Mouse (Mus musculus): ENCODE data around the gene Hmgn1. TPM values are rescaled to one million over a fixed set of nuclear protein-coding genes. Genes with fewer than 3 reads are reported as not detected.
A peak's percentile ranks its signal among the peaks of the same experiment; 100 is the strongest.

Gene Hmgn1
- 279 and 307 TPM in 2 replicates for polyA plus RNA-seq (2015; fragmentation: Nextera tagmentation; extraction: Ambion mirVana)

GRCm38 (mm10) chr16:96127657-96128344 lies at the start of gene Hmgn1:
TSS of gene Hmgn1 (minus strand) at chr16:96127729.
- under 1% methylated on average over 44 of the region's 72 CpGs for WGBS

GRCm38 (mm10) chr16:96175399-96175798 lies 47.9 kb upstream of the Hmgn1 start:
- ATAC-seq (peak; percentile 98), DNase-seq (ENCODE audit: low spot score) (peak; percentile 79)
- peak overlapping the region; percentile 22; the same call in 1 of the 2 replicates for H3K4me2 ChIP-seq (replicated peaks; ENCODE audit: low read depth, low read length)
- H3K9me3 ChIP-seq (ENCODE audit: low read length): no peaks in the 10 kb centered on the region
- whole genome bisulfite sequencing: 34% methylated on average over 2 of the region's 2 CpGs
- TF ChIP-seq CTCF (IDR thresholded peaks at IDR 0.05) (no peak), EP300 (IDR thresholded peaks at IDR 0.05) (peak; percentile 69)
- H3K4me1 ChIP-seq (ENCODE audit: insufficient read depth, low read depth, low read length): no peaks in the 10 kb centered on the region; the same call in none of the 2 replicates
- H3K36me3 ChIP-seq (ENCODE audit: insufficient read depth, low read length): no peaks in the 10 kb centered on the region
- no peak overlapping the region for H3K9ac ChIP-seq (replicated peaks; ENCODE audit: low read depth)
- no peak overlapping the region for H3K4me3 ChIP-seq (ENCODE audit: low read depth, low read length)
- no peaks in the 10 kb centered on the region for H3K27me3 ChIP-seq (replicated peaks; ENCODE audit: insufficient read depth, low read length)
- H3K27ac ChIP-seq (ENCODE audit: low read length): no peak overlapping the region

More at GRCm38 (mm10) chr16:96127657-96128344, at the start of gene Hmgn1:
- Histone ChIP-seq H3K4me1 (ENCODE audit: insufficient read depth, low read depth, low read length) (peaks cover 8% of the 10 kb centered on the region; the same call in 1 of the 2 replicates), H3K4me2 (replicated peaks; ENCODE audit: low read depth, low read length) (peak within 1 kb of the TSS; percentile 83), H3K27ac (ENCODE audit: low read length) (peak within 1 kb of the TSS; percentile 95), H3K36me3 (ENCODE audit: insufficient read depth, low read length) (peaks cover 9% of the 10 kb centered on the region; the same call in 1 of the 2 replicates), H3K27me3 (replicated peaks; ENCODE audit: insufficient read depth, low read length) (no peaks in the 10 kb centered on the region), H3K9ac (replicated peaks; ENCODE audit: low read depth) (peak within 1 kb of the TSS; percentile 87), H3K4me3 (ENCODE audit: low read depth, low read length) (peak within 1 kb of the TSS; percentile 83), H3K9me3 (ENCODE audit: low read length) (no peaks in the 10 kb centered on the region)
- TF ChIP-seq EP300 (IDR thresholded peaks at IDR 0.05) (no peak), CTCF (IDR thresholded peaks at IDR 0.05) (no peak; the same call in 1 of the 2 replicates)
- DNase-seq (ENCODE audit: low spot score) (peak; percentile 98), ATAC-seq (peak; percentile 95)

GRCm38 (mm10) chr16:96173648-96174047 lies 46.1 kb upstream of the Hmgn1 start:
- WGBS: 55% methylated on average over 8 of the region's 8 CpGs
- Histone ChIP-seq H3K9me3 (ENCODE audit: low read length) (no peaks in the 10 kb centered on the region), H3K36me3 (ENCODE audit: insufficient read depth, low read length) (no peaks in the 10 kb centered on the region), H3K4me3 (ENCODE audit: low read depth, low read length) (no peak overlapping the region), H3K4me1 (ENCODE audit: insufficient read depth, low read depth, low read length) (no peaks in the 10 kb centered on the region; the same call in none of the 2 replicates), H3K9ac (replicated peaks; ENCODE audit: low read depth) (no peak overlapping the region), H3K27ac (ENCODE audit: low read length) (no peak overlapping the region), H3K4me2 (replicated peaks; ENCODE audit: low read depth, low read length) (no peak overlapping the region), H3K27me3 (replicated peaks; ENCODE audit: insufficient read depth, low read length) (no peaks in the 10 kb centered on the region)
- TF ChIP-seq CTCF (IDR thresholded peaks at IDR 0.05): no peak
- DNase-seq (ENCODE audit: low spot score) (peak; percentile 63), ATAC-seq (no peak)

DNA sequence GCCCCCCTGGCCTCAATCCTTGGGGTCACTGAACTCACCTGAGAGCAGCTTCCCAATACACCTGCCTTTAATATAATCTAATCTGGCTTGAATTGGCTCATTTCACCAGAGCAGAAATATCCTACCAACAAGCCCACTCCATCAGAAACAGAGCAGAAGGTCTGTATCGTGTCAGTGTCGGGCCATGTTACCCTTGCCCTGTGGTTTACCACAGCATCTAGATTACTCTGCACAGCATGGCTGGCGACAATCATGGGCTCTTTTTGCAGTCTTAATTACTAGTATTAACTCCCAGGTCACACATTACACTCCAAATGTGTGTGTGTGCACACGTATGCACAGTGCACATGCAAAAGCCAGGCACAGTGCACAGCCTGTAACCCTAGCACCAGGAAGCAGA lies 41.3 kb upstream of the Hmgn1 start:
- TF ChIP-seq EP300 (IDR thresholded peaks at IDR 0.05) (no peak), CTCF (IDR thresholded peaks at IDR 0.05) (no peak)
- Histone ChIP-seq H3K27ac (ENCODE audit: low read length) (no peak overlapping the region), H3K27me3 (replicated peaks; ENCODE audit: insufficient read depth, low read length) (no peaks in the 10 kb centered on the region), H3K4me3 (ENCODE audit: low read depth, low read length) (no peak overlapping the region), H3K4me2 (replicated peaks; ENCODE audit: low read depth, low read length) (no peak overlapping the region), H3K4me1 (ENCODE audit: insufficient read depth, low read depth, low read length) (no peaks in the 10 kb centered on the region; the same call in 1 of the 2 replicates), H3K36me3 (ENCODE audit: insufficient read depth, low read length) (no peaks in the 10 kb centered on the region), H3K9ac (replicated peaks; ENCODE audit: low read depth) (no peak overlapping the region), H3K9me3 (ENCODE audit: low read length) (no peaks in the 10 kb centered on the region)
- WGBS: 88% methylated on average over 4 of the region's 4 CpGs
- DNase-seq (ENCODE audit: low spot score) (no peak), ATAC-seq (no peak)

DNA sequence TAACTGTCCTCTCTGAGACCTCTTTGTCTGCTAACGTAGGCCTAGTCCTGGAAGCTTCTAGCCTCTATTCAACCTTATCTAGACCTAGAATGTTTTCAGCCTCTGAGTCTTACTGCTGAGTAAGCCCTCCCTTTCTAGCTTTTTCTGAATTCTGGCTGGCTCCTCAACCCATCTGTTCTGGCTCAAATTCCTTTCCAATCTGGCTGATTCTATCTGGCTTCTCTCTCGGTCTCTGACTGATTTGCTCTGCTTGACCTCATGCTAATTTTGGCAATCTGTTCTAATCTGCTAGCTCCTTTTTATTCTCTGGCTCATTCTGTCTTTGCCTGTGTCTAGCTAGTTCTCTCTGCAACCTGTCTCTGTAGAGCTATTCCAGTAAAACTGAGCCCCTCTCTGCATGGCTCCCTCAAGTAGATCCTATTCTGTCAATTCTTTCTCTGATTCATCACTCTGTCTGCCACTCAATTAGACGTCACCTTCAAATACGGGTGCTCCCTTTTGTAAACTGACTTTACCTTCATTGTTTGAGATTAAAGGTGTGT lies 38.3 kb upstream of the Hmgn1 start:
- H3K27ac ChIP-seq (ENCODE audit: low read length): no peak overlapping the region
- DNase-seq (ENCODE audit: low spot score): no peak
- no peaks in the 10 kb centered on the region for H3K4me1 ChIP-seq (ENCODE audit: insufficient read depth, low read depth, low read length)
- H3K4me3 ChIP-seq (ENCODE audit: low read depth, low read length): no peak overlapping the region
- no peak for TF ChIP-seq CTCF (IDR thresholded peaks at IDR 0.05)
- TF ChIP-seq EP300 (IDR thresholded peaks at IDR 0.05): no peak
- no peaks in the 10 kb centered on the region for H3K9me3 ChIP-seq (ENCODE audit: low read length)
- H3K9ac ChIP-seq (replicated peaks; ENCODE audit: low read depth): no peak overlapping the region
- no peak for ATAC-seq
- no peaks in the 10 kb centered on the region for H3K27me3 ChIP-seq (replicated peaks; ENCODE audit: insufficient read depth, low read length)
- WGBS: 63% methylated on average over 4 of the region's 4 CpGs
- H3K4me2 ChIP-seq (replicated peaks; ENCODE audit: low read depth, low read length): no peak overlapping the region
- no peaks in the 10 kb centered on the region for H3K36me3 ChIP-seq (ENCODE audit: insufficient read depth, low read length)

GRCm38 (mm10) chr16:96161336-96161735 lies 33.8 kb upstream of the Hmgn1 start:
- Histone ChIP-seq H3K9me3 (ENCODE audit: low read length) (no peaks in the 10 kb centered on the region), H3K4me1 (ENCODE audit: insufficient read depth, low read depth, low read length) (no peaks in the 10 kb centered on the region), H3K36me3 (ENCODE audit: insufficient read depth, low read length) (no peaks in the 10 kb centered on the region), H3K27me3 (replicated peaks; ENCODE audit: insufficient read depth, low read length) (no peaks in the 10 kb centered on the region), H3K4me3 (ENCODE audit: low read depth, low read length) (no peak overlapping the region), H3K9ac (replicated peaks; ENCODE audit: low read depth) (no peak overlapping the region), H3K27ac (ENCODE audit: low read length) (no peak overlapping the region), H3K4me2 (replicated peaks; ENCODE audit: low read depth, low read length) (no peak overlapping the region)
- ATAC-seq (no peak), DNase-seq (ENCODE audit: low spot score) (no peak)
- WGBS: 75% methylated on average over 4 of the region's 4 CpGs
- TF ChIP-seq EP300 (IDR thresholded peaks at IDR 0.05) (no peak), CTCF (IDR thresholded peaks at IDR 0.05) (no peak)

Data from lung, postnatal 0 days (tissue).